Mouse (Mus musculus): ENCODE results near the gene Acvrl1. TPM values are rescaled to one million over a fixed set of nuclear protein-coding genes. Genes with fewer than 3 reads are reported as not detected.
"Not testable (repeated sequence)": the region's sequence is repeated elsewhere in the genome, so short reads cannot be mapped to it uniquely, and the experiment has no call there.

Acvrl1 gene
- total RNA-seq, 2 experiments from 2014 or later, result 7.5 to 8.9 TPM

GRCm38 (mm10) chr15:101107906-101108671, 20.2 kb upstream of the Acvrl1 start:
- no peak for DNase-seq

- no peak for DNase-seq
Measured at GRCm38 (mm10) chr15:101113176-101113575, 15.1 kb upstream of the Acvrl1 start.

- not testable (repeated sequence) for DNase-seq
Measured at GRCm38 (mm10) chr15:101113778-101114177, 14.5 kb upstream of the Acvrl1 start.

GRCm38 (mm10) chr15:101115511-101116110, 12.7 kb upstream of the Acvrl1 start, which contains the start of gene Ankrd33:
TSS of gene Ankrd33 (plus strand) at chr15:101115755.
- no peak for DNase-seq

GRCm38 (mm10) chr15:101118399-101119125, 9.8 kb upstream of the Acvrl1 start:
- peak in 1 of 2 experiments; percentile 18 for DNase-seq

GRCm38 (mm10) chr15:101121411-101122289, 6.7 kb upstream of the Acvrl1 start:
- DNase-seq, result no peak

- no peak for DNase-seq
Measured at GRCm38 (mm10) chr15:101122290-101122589, 6.1 kb upstream of the Acvrl1 start.

- DNase-seq, result no peak
Measured at GRCm38 (mm10) chr15:101123202-101123601, 5.1 kb upstream of the Acvrl1 start.

GRCm38 (mm10) chr15:101125561-101125960, 2.8 kb upstream of the Acvrl1 start:
- no peak for DNase-seq

- DNase-seq, result no peak
Measured at GRCm38 (mm10) chr15:101126876-101127544, 1.3 kb upstream of the Acvrl1 start.

GRCm38 (mm10) chr15:101129412-101129811, 1.1 kb downstream of the Acvrl1 start:
- no peak for DNase-seq

- no peak for DNase-seq
Measured at GRCm38 (mm10) chr15:101131498-101131897, 3.2 kb downstream of the Acvrl1 start.

GRCm38 (mm10) chr15:101132041-101132440, 3.7 kb downstream of the Acvrl1 start:
- DNase-seq, result no peak

GRCm38 (mm10) chr15:101132761-101133160, 4.4 kb downstream of the Acvrl1 start:
- no peak for DNase-seq

- DNase-seq, result no peak
Measured at GRCm38 (mm10) chr15:101133993-101134704, 5.8 kb downstream of the Acvrl1 start.

GRCm38 (mm10) chr15:101135405-101135804, 7.1 kb downstream of the Acvrl1 start:
- DNase-seq, result no peak

- no peak for DNase-seq
Measured at GRCm38 (mm10) chr15:101137455-101137854, 9.1 kb downstream of the Acvrl1 start.

GRCm38 (mm10) chr15:101138675-101139074, 10.4 kb downstream of the Acvrl1 start:
- DNase-seq, result no peak

- DNase-seq, result no peak
Measured at GRCm38 (mm10) chr15:101139885-101140284, 11.6 kb downstream of the Acvrl1 start.

GRCm38 (mm10) chr15:101140587-101140986, 12.3 kb downstream of the Acvrl1 start:
- DNase-seq, result no peak

- no peak for DNase-seq
Measured at GRCm38 (mm10) chr15:101141061-101141541, 12.8 kb downstream of the Acvrl1 start.

All from layer of hippocampus, postnatal 36 days (tissue).